Mouse (Mus musculus) megakaryocyte, embryonic 14.5 days (primary cell): Measurements from ENCODE around the gene Pipox.

Source experiments
- FLI1 ChIP-seq: IDR thresholded peaks from 2 replicates; pipeline ENCODE4 v1.6.1; 2012; ENCODE audit warnings: low read length, inconsistent platforms, mixed read lengths
- GATA1 ChIP-seq: IDR thresholded peaks from 3 replicates; pipeline ENCODE4 v1.6.1; 2012; ENCODE audit warnings: mixed read lengths, low read length, inconsistent platforms, borderline replicate concordance

GRCm38 (mm10) chr11:77867419-77868083 lies 26.3 kb downstream of the Pipox start:
- no peak for TF ChIP-seq GATA1
- TF ChIP-seq FLI1: no peak
